Mouse (Mus musculus) thymus, postnatal 0 days (tissue): ENCODE measurements around the gene Acss1. TPM values are rescaled to one million over a fixed set of nuclear protein-coding genes. Genes with fewer than 3 reads are reported as not detected.

ENCODE experiments used
- DNase-seq: peaks from one replicate; pipeline ENCODE4 v3.0.0-alpha.2; 2015; ENCODE audit warnings: low spot score
- polyA plus RNA-seq: library from polyadenylated mRNA; unstranded; fragments of >200 nt; fragmentation: Nextera tagmentation; extraction: Ambion mirVana; gene quantifications from 2 replicates; pipeline ENCODE4 v1.2.1, GENCODE M21; 2015

The Acss1 gene
- polyA plus RNA-seq, 1 experiment from 2014 or later = 25.3 TPM

- DNase-seq = no peak
Observed at GRCm38 (mm10) chr2:150576256-150576655, 92.0 kb downstream of the Acss1 start.

GRCm38 (mm10) chr2:150572463-150572862 lies 95.8 kb downstream of the Acss1 start:
- no peak for DNase-seq

GRCm38 (mm10) chr2:150570761-150571160 lies 97.5 kb downstream of the Acss1 start:
- no peak for DNase-seq

- peak; percentile 77 for DNase-seq
Observed at GRCm38 (mm10) chr2:150569847-150570590, 98.3 kb downstream of the Acss1 start, which contains the start of gene Cst7. Gene Cst7, plus strand, starts transcription at chr2:150570415.

Other genes starting within 250 kb of the Acss1 start
- gene Zfp442, start 217.0 kb downstream of the Acss1 start, polyA plus RNA-seq = 1.6 and 2.2 TPM in 2 replicates
- gene Zfp345, start 183.4 kb downstream of the Acss1 start, polyA plus RNA-seq = 0.28 and 0.30 TPM in 2 replicates
- gene Cst7, start 98.1 kb downstream of the Acss1 start, polyA plus RNA-seq = 11.2 and 12.5 TPM in 2 replicates
- gene Apmap, start 59.9 kb downstream of the Acss1 start, polyA plus RNA-seq = 36.6 and 41.1 TPM in 2 replicates
- not detected in 2 replicates for gene Vsx1, start 20.9 kb upstream of the Acss1 start, polyA plus RNA-seq
- gene Entpd6, start 80.5 kb upstream of the Acss1 start, polyA plus RNA-seq = 18.5 and 20.4 TPM in 2 replicates
- gene Pygb, start 118.2 kb upstream of the Acss1 start, polyA plus RNA-seq = 46.8 and 48.8 TPM in 2 replicates
- gene Abhd12, start 236.2 kb upstream of the Acss1 start, polyA plus RNA-seq = 52.6 and 53.3 TPM in 2 replicates
- 55.4 and 58.4 TPM in 2 replicates for gene Gins1, start 236.9 kb upstream of the Acss1 start, polyA plus RNA-seq